Mouse (Mus musculus) left cerebral cortex, postnatal 36 days (tissue): ENCODE data around the gene Gm10375. TPM values are rescaled to one million over a fixed set of nuclear protein-coding genes. Genes with fewer than 3 reads are reported as not detected.
"Not testable (repeated sequence)": the region's sequence is repeated elsewhere in the genome, so short reads cannot be mapped to it uniquely, and the experiment has no call there.

Experiments
- DNase-seq, 2 experiments: peaks; one replicate each; pipeline ENCODE4 v3.0.0; 2021 to 2022; ENCODE audit warnings: low spot score in 2 of 2, mixed read lengths in 1 of 2
- intact Hi-C: fragments of 180-260 bp; cut with DNase I; formaldehyde crosslinking; loops from one replicate; pipeline ENCODE4 v1.15.1; 2025
- total RNA-seq, 2 experiments: library from RNA; stranded (reverse); gene quantifications; 2 replicates each; pipeline ENCODE4 v1.2.3; 2021

Gene Gm10375
- total RNA-seq: not detected

- intact Hi-C loops, DNase-seq: not testable (repeated sequence)
These were observed at the start of gene Gm10375 for GRCm38 (mm10) chr14:43607913-43608312. Gm10375 (minus strand) TSS chr14:43608013.

- DNase-seq, intact Hi-C loops: not testable (repeated sequence)
These were observed 28.8 kb downstream of the Gm10375 start, which contains the start of gene Gm17654 for GRCm38 (mm10) chr14:43579046-43579445. Gm17654 (minus strand) TSS chr14:43579146.

- intact Hi-C loops: not testable (repeated sequence)
These were observed 29.8 kb downstream of the Gm10375 start for GRCm38 (mm10) chr14:43577969-43578368.

More at GRCm38 (mm10) chr14:43577969-43578368, 29.8 kb downstream of the Gm10375 start:
- DNase-seq: not testable (repeated sequence)

Other genes starting within 250 kb of the Gm10375 start
- gene Gm8138, start 191.7 kb downstream of the Gm10375 start, total RNA-seq: not detected
- under 1 TPM in 1 of 2 experiments, not detected in 1; 0.91 TPM for gene Gm5799, start 64.4 kb downstream of the Gm10375 start, total RNA-seq
- gene Gm17654, start 28.9 kb downstream of the Gm10375 start, total RNA-seq: not detected
- not detected for gene Gm8165, start 69.2 kb upstream of the Gm10375 start, total RNA-seq
- gene Gm7324, start 89.8 kb upstream of the Gm10375 start, total RNA-seq: 1 to 10 TPM; 1.4 to 1.6 TPM
- gene Gm16506, start 119.5 kb upstream of the Gm10375 start, total RNA-seq: not detected
- gene Gm6526, start 139.9 kb upstream of the Gm10375 start, total RNA-seq: not detected
- gene Gm8180, start 176.7 kb upstream of the Gm10375 start, total RNA-seq: not detected